ENCODE assay signal across 8 mouse cellular contexts in genomic region chr19:50440246-50440910, GRCm38 (mm10).
DNase-seq lines count a peak whose midpoint lies in the region; ATAC-seq lines count a peak whose summit lies in the region.

No protein-coding gene starts in this region.

- no peaks in the 10 kb centered on the region for H3K36me3 ChIP-seq in heart, embryonic 15.5 days
- H3K36me3 ChIP-seq in forebrain, embryonic 14.5 days (ENCODE audit: control insufficient read depth, insufficient read depth, low read length) = no peaks in the 10 kb centered on the region
- no peaks in the 10 kb centered on the region for H3K36me3 ChIP-seq in midbrain, embryonic 11.5 days (ENCODE audit: control insufficient read depth, insufficient read depth, low read length)

- no peaks in the 10 kb centered on the region for H3K27me3 ChIP-seq in heart, embryonic 15.5 days
- H3K27me3 ChIP-seq in forebrain, embryonic 14.5 days (replicated peaks; ENCODE audit: control insufficient read depth, insufficient read depth, low read length) = no peaks in the 10 kb centered on the region
- H3K27me3 ChIP-seq in midbrain, embryonic 11.5 days (ENCODE audit: control insufficient read depth, insufficient read depth, low read length) = peaks cover 3% of the 10 kb centered on the region; the same call in 1 of the 2 replicates

- H3K9me3 ChIP-seq in heart, embryonic 15.5 days (replicated peaks) = no peaks in the 10 kb centered on the region
- no peaks in the 10 kb centered on the region for H3K9me3 ChIP-seq in forebrain, embryonic 14.5 days (replicated peaks; ENCODE audit: control insufficient read depth, low read length)
- no peaks in the 10 kb centered on the region for H3K9me3 ChIP-seq in midbrain, embryonic 11.5 days (ENCODE audit: control insufficient read depth, low read length)

- H3K9ac ChIP-seq in heart, embryonic 15.5 days = no peak overlapping the region
- H3K9ac ChIP-seq in forebrain, embryonic 14.5 days (ENCODE audit: low read length) = peak overlapping the region; percentile 3; the same call in 1 of the 2 replicates
- H3K9ac ChIP-seq in midbrain, embryonic 11.5 days (ENCODE audit: low read length) = no peak overlapping the region

- no peak overlapping the region for H3K4me3 ChIP-seq in heart, embryonic 15.5 days
- H3K4me3 ChIP-seq in forebrain, embryonic 14.5 days (ENCODE audit: low read depth, low read length) = no peak overlapping the region
- H3K4me3 ChIP-seq in midbrain, embryonic 11.5 days (ENCODE audit: low read depth, low read length) = no peak overlapping the region

- ATAC-seq in heart, embryonic 15.5 days (replicated peaks; ENCODE audit: insufficient number of reproducible peaks, insufficient read depth, low FRiP score, low read depth) = no peak
- ATAC-seq in forebrain, embryonic 14.5 days = peak; percentile 87
- peak; percentile 91 for ATAC-seq in midbrain, embryonic 11.5 days (ENCODE audit: low FRiP score)
- ATAC-seq in inflammation-experienced regulatory T-cells, adult 6 months = no peak

- peaks cover 3% of the 10 kb centered on the region; the same call in 1 of the 2 replicates for H3K4me1 ChIP-seq in heart, embryonic 15.5 days (replicated peaks)
- H3K4me1 ChIP-seq in forebrain, embryonic 14.5 days (ENCODE audit: control insufficient read depth, insufficient read depth, low read length) = peaks cover 18% of the 10 kb centered on the region; the same call in 1 of the 2 replicates
- peaks cover 20% of the 10 kb centered on the region for H3K4me1 ChIP-seq in midbrain, embryonic 11.5 days (ENCODE audit: control insufficient read depth, insufficient read depth, low read length)

- peak overlapping the region; percentile 28; the same call in 1 of the 2 replicates for H3K4me2 ChIP-seq in heart, embryonic 15.5 days
- peak overlapping the region; percentile 42 for H3K4me2 ChIP-seq in forebrain, embryonic 14.5 days (ENCODE audit: low read length)
- peak overlapping the region; percentile 29 for H3K4me2 ChIP-seq in midbrain, embryonic 11.5 days

- H3K27ac ChIP-seq in heart, embryonic 15.5 days = no peak overlapping the region
- no peak overlapping the region for H3K27ac ChIP-seq in forebrain, embryonic 14.5 days (ENCODE audit: low read depth, low read length)
- peak overlapping the region; percentile 52; the same call in 1 of the 2 replicates for H3K27ac ChIP-seq in midbrain, embryonic 11.5 days (ENCODE audit: low read depth, low read length)

- no peak for DNase-seq in heart, adult 8-10 months (ENCODE audit: low spot score)
- DNase-seq in R1 (ENCODE audit: low read depth, low spot score) = peak; percentile 91
- peak; percentile 89 for DNase-seq in forebrain, embryonic 14.5 days (ENCODE audit: low spot score)
- peak; percentile 94 for DNase-seq in midbrain, embryonic 11.5 days (ENCODE audit: low spot score, missing footprints)
- DNase-seq in thymus, postnatal 25 days = no peak
- DNase-seq in liver = no peak

- 7% methylated on average over 11 of the region's 11 CpGs for WGBS in heart, embryonic 15.5 days
- WGBS in forebrain, embryonic 14.5 days = under 1% methylated on average over 11 of the region's 11 CpGs
- under 1% methylated on average over 11 of the region's 11 CpGs for WGBS in midbrain, embryonic 11.5 days

Comparison
In these comparisons a context has a peak if more than half of its experiments do, and no peak if none do; other contexts are left out.
1. ATAC-seq: peak in forebrain, embryonic 14.5 days (single experiment) and midbrain, embryonic 11.5 days (single experiment); none in heart, embryonic 15.5 days (single experiment) and inflammation-experienced regulatory T-cells, adult 6 months (single experiment).
2. DNase-seq: peak in R1 (single experiment), forebrain, embryonic 14.5 days (single experiment) and midbrain, embryonic 11.5 days (single experiment); none in heart, adult 8-10 months (single experiment), thymus, postnatal 25 days (single experiment) and liver (single experiment).
3. Peak in every context shown above with its lines, with median percentiles within 50 percentile points of each other: H3K4me2 ChIP-seq.